Mouse (Mus musculus) forebrain, postnatal 0 days (tissue): Measurements from ENCODE around the gene Sap25. TPM values are rescaled to one million over a fixed set of nuclear protein-coding genes. Genes with fewer than 3 reads are reported as not detected.

Experiments
- ATAC-seq: fragments of 200-750 bp; cut with Nextera tagmentation; 2 replicates; pipeline ENCODE4 v1.8.0; 2017; ENCODE audit warnings: mild to moderate bottlenecking, moderate library complexity
- DNase-seq: peaks from one replicate; pipeline ENCODE4 v3.0.0-alpha.2; 2015
- H3K27ac ChIP-seq: fragments of 300-500 bp; sonication (generic); 2 replicates; pipeline ENCODE4 v1.5.1; 2014; ENCODE audit warnings: low read depth, mild to moderate bottlenecking, antibody characterized with exemption, low read length, moderate library complexity, mixed read lengths
- H3K27me3 ChIP-seq: fragments of 300-500 bp; sonication (generic); 2 replicates; pipeline ENCODE4 v1.6.1; 2014; ENCODE audit warnings: mild to moderate bottlenecking, low read length, mixed read lengths; ENCODE audit not compliant: insufficient read depth
- H3K36me3 ChIP-seq: fragments of 300-500 bp; sonication (generic); 2 replicates; pipeline ENCODE4 v1.6.1; 2014; ENCODE audit warnings: mild to moderate bottlenecking, moderate library complexity; ENCODE audit not compliant: insufficient read depth
- H3K4me1 ChIP-seq: fragments of 300-500 bp; sonication (generic); 2 replicates; pipeline ENCODE4 v1.6.1; 2014; ENCODE audit warnings: antibody characterized with exemption; ENCODE audit not compliant: insufficient read depth
- H3K4me2 ChIP-seq: fragments of 300-500 bp; sonication (generic); 2 replicates; pipeline ENCODE4 v1.6.1; 2014; ENCODE audit warnings: low read depth, mild to moderate bottlenecking, moderate library complexity
- H3K4me3 ChIP-seq: fragments of 300-500 bp; sonication (generic); 2 replicates; pipeline ENCODE4 v1.5.1; 2014; ENCODE audit warnings: low read depth, low read length, mixed read lengths
- H3K9ac ChIP-seq: fragments of 300-500 bp; sonication (generic); 2 replicates; pipeline ENCODE4 v1.6.1; 2014; ENCODE audit warnings: mild to moderate bottlenecking
- H3K9me3 ChIP-seq: fragments of 300-500 bp; sonication (generic); 2 replicates; pipeline ENCODE4 v1.6.1; 2016; ENCODE audit warnings: low read length
- CTCF ChIP-seq: sonication (generic); IDR thresholded peaks from 2 replicates; pipeline ENCODE4 v1.5.1; 2016; ENCODE audit warnings: antibody characterized with exemption, control low read depth, low read depth
- WGBS: fragments of 180-500 bp; shearing (Covaris S2); extraction: QIAGEN DNeasy Blood & Tissue Kit; methylation state at CpG from one replicate; pipeline ENCODE4 v1.1.7; 2014; 5-methylcytosine and 5-hydroxymethylcytosine counted together
- polyA plus RNA-seq: library from polyadenylated mRNA; unstranded; fragments of >200 nt; fragmentation: Nextera tagmentation; extraction: Ambion mirVana; gene quantifications from 2 replicates; pipeline ENCODE4 v1.2.1, GENCODE M21; 2015
- total RNA-seq: library from RNA; depleted of rRNA; stranded (reverse); fragments of >200 nt; gene quantifications from 2 replicates; pipeline ENCODE4 v1.2.3, GENCODE M21; 2014; rRNA removed

Sap25 gene
- total and polyA plus RNA-seq, 2 experiments from 2014 or later, result 1.8 to 4.4 TPM

DNA sequence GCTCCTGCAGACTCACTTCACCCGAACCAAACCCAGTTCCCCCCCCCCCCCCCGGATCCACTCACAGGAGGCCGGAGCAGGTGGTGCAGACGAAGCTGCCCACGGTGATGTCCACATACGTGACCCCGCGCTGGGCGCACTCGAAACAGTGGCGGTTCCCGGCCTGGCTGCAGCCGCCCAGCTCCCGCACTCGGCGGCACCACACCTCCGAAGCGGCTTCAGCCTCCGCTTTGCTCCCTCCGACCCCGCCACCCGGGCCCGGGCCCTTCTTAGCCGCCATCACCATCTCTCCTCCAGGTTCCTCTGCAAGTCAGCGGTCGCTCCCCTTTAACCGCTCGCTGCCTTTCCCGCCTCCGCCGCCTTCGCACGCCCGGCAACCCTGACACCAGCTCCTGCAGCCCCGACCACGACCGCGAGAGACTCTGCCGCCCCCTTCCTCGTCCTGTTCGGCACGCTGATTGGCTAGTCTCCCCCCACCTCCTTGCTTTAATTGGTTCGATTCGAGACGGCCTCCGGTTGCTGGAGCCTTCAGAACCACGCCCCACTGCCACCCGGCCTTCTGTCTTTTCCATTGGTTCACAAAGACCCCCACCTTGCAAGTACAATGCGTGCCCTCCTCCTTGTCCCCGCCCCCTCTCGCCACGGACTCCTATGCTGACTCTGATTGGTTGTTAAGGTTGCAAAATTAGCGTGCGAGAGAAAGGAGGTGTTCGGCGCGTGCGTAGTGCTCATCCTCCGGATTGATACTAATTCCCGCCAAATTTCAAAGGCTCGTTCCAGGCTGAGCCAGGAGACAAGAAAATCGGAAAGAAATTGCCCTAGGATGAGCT is 43.4 kb downstream of the Sap25 start, which contains the start of gene Agfg2:
Gene Agfg2, minus strand, starts transcription at position 433 of the 830 bp plus-strand sequence.
- peak; percentile 51 for TF ChIP-seq CTCF
- H3K4me2 ChIP-seq, result peak within 1 kb of the TSS; percentile 86
- DNase-seq, result peak; percentile 98
- peak within 1 kb of the TSS; percentile 71 for H3K27ac ChIP-seq
- H3K9me3 ChIP-seq, result no peaks in the 10 kb centered on the region
- under 1% methylated on average over 61 of the region's 62 CpGs for WGBS
- no peaks in the 10 kb centered on the region for H3K36me3 ChIP-seq
- H3K4me3 ChIP-seq, result peak within 1 kb of the TSS; percentile 73
- peaks cover 11% of the 10 kb centered on the region for H3K4me1 ChIP-seq
- peak within 1 kb of the TSS; percentile 52 for H3K9ac ChIP-seq
- H3K27me3 ChIP-seq, result no peaks in the 10 kb centered on the region
- ATAC-seq, result peak; percentile 99

GRCm38 (mm10) chr5:137685653-137686052 is 44.5 kb downstream of the Sap25 start:
- H3K27me3 ChIP-seq, result no peaks in the 10 kb centered on the region
- no peak for TF ChIP-seq CTCF

GRCm38 (mm10) chr5:137686127-137686790 is 45.1 kb downstream of the Sap25 start:
- no peak overlapping the region for H3K27ac ChIP-seq
- no peak overlapping the region for H3K4me2 ChIP-seq
- H3K9me3 ChIP-seq, result no peaks in the 10 kb centered on the region
- 91% methylated on average over 6 of the region's 6 CpGs for WGBS
- TF ChIP-seq CTCF, result no peak
- DNase-seq (no peak), ATAC-seq (no peak)
- peaks cover 11% of the 10 kb centered on the region for H3K4me1 ChIP-seq
- H3K36me3 ChIP-seq, result no peaks in the 10 kb centered on the region
- H3K4me3 ChIP-seq, result no peak overlapping the region
- H3K9ac ChIP-seq, result no peak overlapping the region
- H3K27me3 ChIP-seq, result no peaks in the 10 kb centered on the region

More at GRCm38 (mm10) chr5:137685653-137686052, 44.5 kb downstream of the Sap25 start:
- H3K9ac ChIP-seq, result no peak overlapping the region
- H3K4me2 ChIP-seq, result no peak overlapping the region
- H3K4me3 ChIP-seq, result no peak overlapping the region
- DNase-seq (no peak), ATAC-seq (no peak)
- 98% methylated on average over 3 of the region's 3 CpGs for WGBS
- H3K36me3 ChIP-seq, result no peaks in the 10 kb centered on the region
- peaks cover 11% of the 10 kb centered on the region for H3K4me1 ChIP-seq
- H3K9me3 ChIP-seq, result no peaks in the 10 kb centered on the region
- H3K27ac ChIP-seq, result no peak overlapping the region

- no peaks in the 10 kb centered on the region for H3K4me1 ChIP-seq
- H3K27me3 ChIP-seq, result no peaks in the 10 kb centered on the region
- 93% methylated on average over 3 of the region's 3 CpGs for WGBS
- H3K27ac ChIP-seq, result no peak overlapping the region
- no peak overlapping the region for H3K9ac ChIP-seq
- no peak for TF ChIP-seq CTCF
- ATAC-seq (no peak), DNase-seq (no peak)
- no peak overlapping the region for H3K4me2 ChIP-seq
- H3K36me3 ChIP-seq, result no peaks in the 10 kb centered on the region
- no peaks in the 10 kb centered on the region for H3K9me3 ChIP-seq
- no peak overlapping the region for H3K4me3 ChIP-seq
Measured at GRCm38 (mm10) chr5:137689974-137690373, 48.8 kb downstream of the Sap25 start.

DNA sequence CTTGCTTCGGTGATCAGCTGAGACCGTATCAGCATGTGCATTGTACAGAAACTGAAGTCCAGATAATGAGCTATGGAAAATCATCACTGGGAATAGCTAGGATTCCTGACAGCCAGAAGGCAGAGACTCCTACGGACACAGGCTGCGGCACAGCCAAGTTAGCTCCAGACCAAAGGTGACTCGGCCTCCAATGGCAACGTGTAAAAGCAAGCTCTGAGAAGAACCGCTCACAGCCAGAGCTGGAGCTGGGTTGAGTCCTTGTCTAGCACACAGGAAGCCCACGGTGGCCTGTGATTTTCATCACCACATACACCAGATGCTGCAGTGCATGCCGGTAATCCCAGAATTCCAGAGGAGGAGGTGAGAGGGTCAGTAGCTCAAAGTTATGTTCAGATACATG is 49.4 kb downstream of the Sap25 start:
- Histone ChIP-seq H3K4me3 (no peak overlapping the region), H3K4me2 (no peak overlapping the region), H3K27ac (no peak overlapping the region), H3K36me3 (no peaks in the 10 kb centered on the region), H3K4me1 (no peaks in the 10 kb centered on the region), H3K9ac (no peak overlapping the region), H3K9me3 (no peaks in the 10 kb centered on the region), H3K27me3 (no peaks in the 10 kb centered on the region)
- DNase-seq (no peak), ATAC-seq (no peak)
- WGBS, result 69% methylated on average over 9 of the region's 9 CpGs
- no peak for TF ChIP-seq CTCF

- Histone ChIP-seq H3K27me3 (no peaks in the 10 kb centered on the region), H3K4me1 (no peaks in the 10 kb centered on the region), H3K36me3 (no peaks in the 10 kb centered on the region), H3K4me3 (no peak overlapping the region), H3K27ac (no peak overlapping the region), H3K4me2 (no peak overlapping the region), H3K9ac (no peak overlapping the region), H3K9me3 (no peaks in the 10 kb centered on the region)
- no peak for TF ChIP-seq CTCF
- ATAC-seq (no peak), DNase-seq (no peak)
- 73% methylated on average over 1 of the region's 1 CpGs for WGBS
Measured at GRCm38 (mm10) chr5:137691881-137692280, 50.7 kb downstream of the Sap25 start.

Other genes with a start within 250 kb of the Sap25 start
- 0.31 and 0.62 TPM in 2 replicates for gene Zan, start 164.3 kb upstream of the Sap25 start, total RNA-seq
- gene Zan, start 164.3 kb upstream of the Sap25 start, polyA plus RNA-seq, result 0.08 and 0.14 TPM in 2 replicates
- 79.1 and 80.6 TPM in 2 replicates for gene Pop7, start 138.8 kb upstream of the Sap25 start, total RNA-seq
- gene Pop7, start 138.8 kb upstream of the Sap25 start, polyA plus RNA-seq, result 99.2 and 110 TPM in 2 replicates
- 21.1 and 25.2 TPM in 2 replicates for gene Gigyf1, start 122.8 kb upstream of the Sap25 start, total RNA-seq
- gene Gigyf1, start 122.8 kb upstream of the Sap25 start, polyA plus RNA-seq, result 6.1 and 10.6 TPM in 2 replicates
- gene Epo, start 108.1 kb upstream of the Sap25 start, total RNA-seq, result not detected in 2 replicates
- not detected in 2 replicates for gene Epo, start 108.1 kb upstream of the Sap25 start, polyA plus RNA-seq
- gene Gnb2, start 107.8 kb upstream of the Sap25 start, total RNA-seq, result 1,237 and 1,339 TPM in 2 replicates
- 766 and 769 TPM in 2 replicates for gene Gnb2, start 107.8 kb upstream of the Sap25 start, polyA plus RNA-seq
- gene Actl6b, start 87.8 kb upstream of the Sap25 start, total RNA-seq, result 234 and 254 TPM in 2 replicates
- gene Actl6b, start 87.8 kb upstream of the Sap25 start, polyA plus RNA-seq, result 256 and 281 TPM in 2 replicates
- 12.6 and 16.3 TPM in 2 replicates for gene Tfr2, start 71.5 kb upstream of the Sap25 start, total RNA-seq
- gene Tfr2, start 71.5 kb upstream of the Sap25 start, polyA plus RNA-seq, result 9.4 and 11.7 TPM in 2 replicates
- 4.9 and 5.8 TPM in 2 replicates for gene Mospd3, start 40.3 kb upstream of the Sap25 start, total RNA-seq
- gene Mospd3, start 40.3 kb upstream of the Sap25 start, polyA plus RNA-seq, result 61.5 and 67.9 TPM in 2 replicates
- 13.1 and 22.5 TPM in 2 replicates for gene Pcolce, start 27.6 kb upstream of the Sap25 start, total RNA-seq
- 18.1 and 20.3 TPM in 2 replicates for gene Pcolce, start 27.6 kb upstream of the Sap25 start, polyA plus RNA-seq
- 0.23 and 0.24 TPM in 2 replicates for gene Fbxo24, start 12.3 kb upstream of the Sap25 start, total RNA-seq
- gene Fbxo24, start 12.3 kb upstream of the Sap25 start, polyA plus RNA-seq, result 0.09 and 0.10 TPM in 2 replicates
- gene Lrch4, start 12.2 kb upstream of the Sap25 start, total RNA-seq, result 3.3 and 5.6 TPM in 2 replicates
- 11.3 and 12.8 TPM in 2 replicates for gene Lrch4, start 12.2 kb upstream of the Sap25 start, polyA plus RNA-seq
- gene Gm20605, start 12.2 kb upstream of the Sap25 start, total RNA-seq, result 3.6 and 6.1 TPM in 2 replicates
- gene Gm20605, start 12.2 kb upstream of the Sap25 start, polyA plus RNA-seq, result 1.9 and 2.4 TPM in 2 replicates
- 0.31 and 0.76 TPM in 2 replicates for gene Irs3, start 4.4 kb downstream of the Sap25 start, total RNA-seq
- gene Irs3, start 4.4 kb downstream of the Sap25 start, polyA plus RNA-seq, result 0.08 and 0.29 TPM in 2 replicates
- 18.7 and 22.1 TPM in 2 replicates for gene Agfg2, start 43.4 kb downstream of the Sap25 start, total RNA-seq
- gene Agfg2, start 43.4 kb downstream of the Sap25 start, polyA plus RNA-seq, result 12.6 and 15.0 TPM in 2 replicates
- 251 and 252 TPM in 2 replicates for gene Nyap1, start 100.3 kb downstream of the Sap25 start, total RNA-seq
- 42.0 and 48.9 TPM in 2 replicates for gene Nyap1, start 100.3 kb downstream of the Sap25 start, polyA plus RNA-seq
- 120 and 135 TPM in 2 replicates for gene Tsc22d4, start 104.4 kb downstream of the Sap25 start, total RNA-seq
- 112 and 134 TPM in 2 replicates for gene Tsc22d4, start 104.4 kb downstream of the Sap25 start, polyA plus RNA-seq
- gene Ppp1r35, start 137.5 kb downstream of the Sap25 start, total RNA-seq, result 28.8 and 47.4 TPM in 2 replicates
- 39.1 and 41.8 TPM in 2 replicates for gene Ppp1r35, start 137.5 kb downstream of the Sap25 start, polyA plus RNA-seq
- gene Mepce, start 146.3 kb downstream of the Sap25 start, total RNA-seq, result 33.3 and 47.7 TPM in 2 replicates
- gene Mepce, start 146.3 kb downstream of the Sap25 start, polyA plus RNA-seq, result 18.3 and 21.1 TPM in 2 replicates
- gene Zcwpw1, start 146.5 kb downstream of the Sap25 start, total RNA-seq, result 3.5 and 7.7 TPM in 2 replicates
- 3.1 and 4.8 TPM in 2 replicates for gene Zcwpw1, start 146.5 kb downstream of the Sap25 start, polyA plus RNA-seq
- 0.14 and 0.15 TPM in 2 replicates for gene Pilra, start 194.9 kb downstream of the Sap25 start, total RNA-seq
- gene Pilra, start 194.9 kb downstream of the Sap25 start, polyA plus RNA-seq, result 0.17 and 0.54 TPM in 2 replicates
- not detected in 2 replicates for gene Pilrb1, start 216.8 kb downstream of the Sap25 start, total RNA-seq
- gene Pilrb1, start 216.8 kb downstream of the Sap25 start, polyA plus RNA-seq, result not detected in 2 replicates
- not detected in 2 replicates for gene Pilrb2, start 230.5 kb downstream of the Sap25 start, total RNA-seq
- gene Pilrb2, start 230.5 kb downstream of the Sap25 start, polyA plus RNA-seq, result not detected in 2 replicates